Mouse (Mus musculus) cerebellum, adult 2 months (tissue): ENCODE data around the gene Fmod. TPM values are rescaled to one million over a fixed set of nuclear protein-coding genes. Genes with fewer than 3 reads are reported as not detected.
A peak's percentile ranks its signal among the peaks of the same experiment; 100 is the strongest.

Experiments used
- DNase-seq, 2 experiments: peaks; one replicate each; pipeline ENCODE4 v3.0.0; 2021
- H3K27ac ChIP-seq: fragments of 200-500 bp; 2 replicates; pipeline ENCODE4 v1.5.1; 2012; ENCODE audit warnings: low read length, control low read depth, inconsistent platforms; ENCODE audit not compliant: insufficient read depth
- H3K27me3 ChIP-seq: fragments of 200-500 bp; 2 replicates; pipeline ENCODE4 v1.6.1; 2012; ENCODE audit warnings: inconsistent platforms, mild to moderate bottlenecking, low read length, moderate library complexity; ENCODE audit not compliant: control insufficient read depth, insufficient read depth
- H3K4me1 ChIP-seq: fragments of 200-500 bp; 2 replicates; pipeline ENCODE4 v1.6.1; 2011; ENCODE audit warnings: low read length; ENCODE audit not compliant: control insufficient read depth, insufficient read depth
- H3K4me3 ChIP-seq: fragments of 200-500 bp; replicated peaks from 2 replicates; pipeline ENCODE3; 2011; ENCODE audit warnings: mild to moderate bottlenecking, low read depth, low read length, control low read depth; ENCODE audit not compliant: insufficient read depth
- CTCF ChIP-seq: fragments of 200-500 bp; IDR thresholded peaks from 2 replicates; pipeline ENCODE4 v1.5.1; 2011; ENCODE audit warnings: low read depth, mild to moderate bottlenecking, control low read depth, low read length, moderate library complexity, borderline replicate concordance; ENCODE audit not compliant: insufficient read depth
- POLR2A ChIP-seq: fragments of 200-500 bp; IDR thresholded peaks from 2 replicates; pipeline ENCODE4 v1.6.1; 2011; ENCODE audit warnings: low read length, control low read depth, borderline replicate concordance; ENCODE audit not compliant: insufficient read depth
- WGBS: fragments of 180-500 bp; shearing (Covaris S2); methylation state at CpG from one replicate; pipeline ENCODE4 v1.1.7; 2018; 5-methylcytosine and 5-hydroxymethylcytosine counted together
- polyA plus RNA-seq: library from polyadenylated mRNA; depleted of rRNA; stranded (reverse); fragments of >200 nt; gene quantifications from 2 replicates; pipeline ENCODE4 v1.2.3, GENCODE M21; 2012

Gene Fmod
- polyA plus RNA-seq, 1 experiment: 7.5 TPM

- Histone ChIP-seq H3K4me1 (peaks cover 38% of the 10 kb centered on the region), H3K27me3 (no peaks in the 10 kb centered on the region), H3K27ac (no peak overlapping the region; the same call in 1 of the 2 replicates), H3K4me3 (no peak overlapping the region)
- peak in 1 of 2 experiments; percentile 19 for DNase-seq
- TF ChIP-seq POLR2A (no peak), CTCF (no peak)
- WGBS: 15% methylated on average over 3 of the region's 3 CpGs
Measured at GRCm38 (mm10) chr1:134086017-134086416, 49.0 kb downstream of the Fmod start.

DNA sequence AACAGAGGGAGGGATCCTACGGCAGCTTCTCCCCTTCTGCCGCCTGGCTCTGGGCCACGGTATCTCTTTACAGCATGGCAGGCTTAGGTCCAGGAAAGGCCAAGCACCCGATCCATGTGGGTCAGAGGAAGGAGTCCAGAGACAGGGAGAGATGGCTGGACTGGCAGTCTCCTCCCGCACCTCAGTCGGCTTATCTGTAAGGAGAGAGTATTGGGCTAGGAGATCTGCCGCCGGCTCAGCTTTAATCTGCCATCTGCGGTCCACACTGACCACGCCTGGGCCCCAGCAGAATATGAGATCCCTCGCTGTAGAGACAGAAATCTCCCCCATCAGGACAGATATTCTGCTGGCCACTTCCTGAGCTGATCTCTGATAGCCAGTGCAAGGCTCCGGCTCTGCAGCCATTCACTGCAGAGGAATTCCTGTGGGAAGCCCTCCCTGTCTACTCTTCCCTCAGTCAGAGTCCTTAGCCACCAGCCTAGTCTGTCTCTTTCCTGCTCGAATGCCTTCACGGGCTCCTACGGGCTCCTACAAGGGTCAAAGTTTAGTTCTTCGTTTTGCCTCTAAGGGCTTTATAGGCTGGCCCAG, 49.9 kb downstream of the Fmod start:
- Histone ChIP-seq H3K27ac (peak overlapping the region; percentile 43; the same call in 1 of the 2 replicates), H3K4me1 (peaks cover 38% of the 10 kb centered on the region), H3K27me3 (no peaks in the 10 kb centered on the region), H3K4me3 (no peak overlapping the region)
- WGBS: 21% methylated on average over 16 of the region's 16 CpGs
- TF ChIP-seq POLR2A (0 out of 2 replicates have a peak, but pooled peaks have one; percentile 24), CTCF (no peak)
- DNase-seq: peak; percentile 66 to 75

DNA sequence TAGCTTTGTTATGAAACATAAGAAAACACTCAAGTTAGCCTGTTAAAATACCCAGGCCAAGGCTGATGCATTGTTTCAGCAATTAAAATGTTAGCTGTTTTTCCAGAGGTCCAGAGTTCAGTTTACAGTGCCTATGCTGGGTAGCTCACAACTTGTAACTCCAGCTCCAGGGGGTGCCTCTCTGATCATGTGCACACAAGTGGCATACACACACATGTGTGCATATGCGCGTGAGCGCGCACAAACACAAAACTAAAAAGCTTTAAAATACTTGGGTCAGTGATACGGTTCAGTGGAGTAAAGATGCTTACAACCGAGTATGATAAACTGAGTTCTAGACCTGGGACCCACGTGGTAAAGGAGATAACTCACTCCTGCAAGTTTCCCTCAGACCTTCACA, 52.0 kb downstream of the Fmod start:
- 91% methylated on average over 7 of the region's 7 CpGs for WGBS

GRCm38 (mm10) chr1:134091851-134092250, 54.8 kb downstream of the Fmod start:
- Histone ChIP-seq H3K27ac (peak overlapping the region; percentile 97; the same call in 1 of the 2 replicates), H3K4me3 (no peak overlapping the region), H3K27me3 (no peaks in the 10 kb centered on the region), H3K4me1 (peaks cover 27% of the 10 kb centered on the region)
- DNase-seq: no peak
- WGBS: 91% methylated on average over 3 of the region's 3 CpGs
- no peak for TF ChIP-seq CTCF
- no peak for TF ChIP-seq POLR2A

More for the DNA sequence above, 52.0 kb downstream of the Fmod start:
- H3K4me1 ChIP-seq: peaks cover 35% of the 10 kb centered on the region
- DNase-seq: no peak
- no peak overlapping the region for H3K4me3 ChIP-seq
- H3K27me3 ChIP-seq: no peaks in the 10 kb centered on the region
- no peak overlapping the region for H3K27ac ChIP-seq
- TF ChIP-seq CTCF: no peak
- no peak for TF ChIP-seq POLR2A

DNA sequence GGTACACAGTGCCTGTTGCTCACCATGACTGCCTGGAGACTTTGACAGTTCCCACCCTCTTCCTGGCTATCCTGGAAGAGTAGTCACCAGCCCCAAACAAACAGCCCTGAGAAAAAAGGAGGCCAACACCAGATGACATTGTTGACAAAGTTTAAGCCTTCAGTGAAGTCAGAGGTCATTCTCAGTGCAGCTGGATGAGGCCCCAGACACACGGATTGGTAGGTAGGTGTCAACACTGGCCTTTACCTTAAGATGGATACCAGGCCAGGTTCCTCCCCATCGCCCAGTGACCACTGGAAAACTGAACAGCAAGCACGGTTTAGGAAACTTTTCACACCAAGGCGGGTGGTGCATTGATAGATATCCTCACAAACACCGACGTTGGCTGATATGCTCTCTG, 55.3 kb downstream of the Fmod start:
- Histone ChIP-seq H3K4me1 (peaks cover 22% of the 10 kb centered on the region), H3K27ac (peak overlapping the region; percentile 97), H3K27me3 (no peaks in the 10 kb centered on the region), H3K4me3 (peak overlapping the region; percentile 52)
- 44% methylated on average over 6 of the region's 6 CpGs for WGBS
- no peak for DNase-seq
- no peak for TF ChIP-seq CTCF

DNA sequence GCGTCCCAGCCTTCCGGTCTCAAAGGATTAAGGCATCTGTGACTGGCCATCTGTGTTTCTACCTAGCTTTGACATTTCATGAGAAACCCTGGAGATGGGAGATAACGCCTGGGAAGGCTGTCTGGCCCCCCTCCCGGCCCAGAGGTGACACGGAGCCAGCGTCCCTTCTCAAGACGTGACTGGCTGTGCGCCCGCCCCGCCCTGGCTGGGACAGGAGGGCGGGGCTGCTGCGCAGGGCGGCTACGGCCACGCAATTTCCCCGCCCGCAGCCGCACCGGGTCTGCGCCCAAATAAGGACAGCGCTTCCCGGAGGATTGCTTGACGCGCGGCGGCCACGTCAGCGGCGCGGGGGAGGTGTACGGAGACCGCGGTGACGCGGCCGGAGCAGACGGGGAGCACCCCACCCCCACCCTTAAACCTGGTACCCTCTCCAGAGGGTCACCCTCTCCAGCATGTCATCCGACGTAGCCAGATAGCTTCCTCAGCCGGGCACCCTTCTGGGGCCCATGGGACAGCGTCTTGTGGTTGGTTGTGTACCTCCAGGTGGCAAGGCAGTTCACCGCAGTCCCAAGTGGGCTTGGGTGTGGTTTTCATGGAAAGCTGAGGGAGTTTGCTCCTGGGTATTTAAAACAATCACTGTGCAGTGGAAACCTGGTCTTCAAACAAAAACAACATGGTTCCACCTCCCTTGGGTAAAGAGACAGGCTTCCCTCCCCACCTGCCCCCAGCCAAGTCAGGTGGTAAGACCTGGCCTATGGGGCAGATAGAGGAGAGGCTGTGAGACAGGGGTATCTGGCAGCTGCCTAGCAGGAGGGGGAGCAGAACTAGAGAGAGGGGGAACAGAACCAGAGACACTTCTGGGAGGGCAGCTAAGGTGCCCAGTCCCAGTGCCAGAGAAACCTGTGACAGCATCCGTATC, 56.1 kb downstream of the Fmod start:
- Histone ChIP-seq H3K4me1 (peaks cover 22% of the 10 kb centered on the region), H3K4me3 (peak overlapping the region; percentile 92), H3K27me3 (no peaks in the 10 kb centered on the region), H3K27ac (peak overlapping the region; percentile 97)
- DNase-seq: peak; percentile 92 to 95
- 2% methylated on average over 43 of the region's 43 CpGs for WGBS
- TF ChIP-seq POLR2A: peak; percentile 76
- TF ChIP-seq CTCF: no peak

DNA sequence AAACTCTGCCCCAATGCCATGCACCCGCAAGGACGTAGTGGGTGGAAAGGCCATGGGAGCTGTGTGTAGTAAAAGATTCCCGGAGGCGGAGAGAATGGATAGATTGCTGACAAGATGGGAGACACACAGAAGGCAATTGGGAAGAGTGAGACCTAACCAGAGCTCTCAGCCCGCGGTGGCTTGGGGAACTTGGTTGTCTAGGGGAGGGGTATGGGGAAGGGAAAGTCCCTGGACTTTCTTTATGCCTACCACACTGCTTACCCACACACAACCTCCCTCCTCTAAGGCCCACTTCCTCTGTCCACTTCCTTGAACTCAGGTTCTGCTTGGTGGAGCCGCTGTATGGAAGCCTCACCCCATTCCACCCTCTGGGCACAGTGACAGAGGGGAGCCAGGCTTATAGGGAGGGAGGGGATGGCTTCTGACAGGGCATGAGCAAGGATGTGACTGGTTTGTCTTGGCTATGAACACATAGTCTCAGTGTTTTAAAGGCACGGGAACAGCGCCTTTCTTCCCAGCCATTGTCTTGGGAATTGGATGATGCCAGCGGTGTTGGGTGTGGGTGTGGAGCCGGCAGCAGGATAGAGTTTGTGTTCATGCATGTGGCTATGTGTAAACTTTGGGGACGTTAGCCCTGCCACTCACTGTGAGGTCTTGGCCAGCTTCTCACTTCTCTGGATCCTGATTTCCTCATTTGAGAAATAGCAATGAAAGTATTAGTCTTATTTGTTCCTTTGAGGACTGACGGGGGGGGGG, 56.9 kb downstream of the Fmod start:
- Histone ChIP-seq H3K27me3 (no peaks in the 10 kb centered on the region), H3K4me1 (peaks cover 29% of the 10 kb centered on the region), H3K27ac (peak overlapping the region; percentile 97), H3K4me3 (no peak overlapping the region)
- no peak for TF ChIP-seq POLR2A
- no peak for TF ChIP-seq CTCF
- DNase-seq: no peak
- 77% methylated on average over 13 of the region's 13 CpGs for WGBS
